Mouse (Mus musculus) cerebellum, adult 2 months (tissue): ENCODE measurements around the gene Ctcf. TPM values are rescaled to one million over a fixed set of nuclear protein-coding genes. Genes with fewer than 3 reads are reported as not detected.
A peak's percentile ranks its signal among the peaks of the same experiment; 100 is the strongest.

Source experiments
- DNase-seq, 2 experiments: peaks; one replicate each; pipeline ENCODE4 v3.0.0; 2021
- H3K27ac ChIP-seq: fragments of 200-500 bp; 2 replicates; pipeline ENCODE4 v1.5.1; 2012; ENCODE audit warnings: low read length, control low read depth, inconsistent platforms; ENCODE audit not compliant: insufficient read depth
- H3K27me3 ChIP-seq: fragments of 200-500 bp; 2 replicates; pipeline ENCODE4 v1.6.1; 2012; ENCODE audit warnings: inconsistent platforms, mild to moderate bottlenecking, low read length, moderate library complexity; ENCODE audit not compliant: control insufficient read depth, insufficient read depth
- H3K4me1 ChIP-seq: fragments of 200-500 bp; 2 replicates; pipeline ENCODE4 v1.6.1; 2011; ENCODE audit warnings: low read length; ENCODE audit not compliant: control insufficient read depth, insufficient read depth
- H3K4me3 ChIP-seq: fragments of 200-500 bp; replicated peaks from 2 replicates; pipeline ENCODE3; 2011; ENCODE audit warnings: mild to moderate bottlenecking, low read depth, low read length, control low read depth; ENCODE audit not compliant: insufficient read depth
- CTCF ChIP-seq: fragments of 200-500 bp; IDR thresholded peaks from 2 replicates; pipeline ENCODE4 v1.5.1; 2011; ENCODE audit warnings: low read depth, mild to moderate bottlenecking, control low read depth, low read length, moderate library complexity, borderline replicate concordance; ENCODE audit not compliant: insufficient read depth
- POLR2A ChIP-seq: fragments of 200-500 bp; IDR thresholded peaks from 2 replicates; pipeline ENCODE4 v1.6.1; 2011; ENCODE audit warnings: low read length, control low read depth, borderline replicate concordance; ENCODE audit not compliant: insufficient read depth
- whole genome bisulfite sequencing: fragments of 180-500 bp; shearing (Covaris S2); methylation state at CpG from one replicate; pipeline ENCODE4 v1.1.7; 2018; 5-methylcytosine and 5-hydroxymethylcytosine counted together
- polyA plus RNA-seq: library from polyadenylated mRNA; depleted of rRNA; stranded (reverse); fragments of >200 nt; gene quantifications from 2 replicates; pipeline ENCODE4 v1.2.3, GENCODE M21; 2012

The Ctcf gene
- polyA plus RNA-seq, 1 experiment, result 41.6 TPM

DNA sequence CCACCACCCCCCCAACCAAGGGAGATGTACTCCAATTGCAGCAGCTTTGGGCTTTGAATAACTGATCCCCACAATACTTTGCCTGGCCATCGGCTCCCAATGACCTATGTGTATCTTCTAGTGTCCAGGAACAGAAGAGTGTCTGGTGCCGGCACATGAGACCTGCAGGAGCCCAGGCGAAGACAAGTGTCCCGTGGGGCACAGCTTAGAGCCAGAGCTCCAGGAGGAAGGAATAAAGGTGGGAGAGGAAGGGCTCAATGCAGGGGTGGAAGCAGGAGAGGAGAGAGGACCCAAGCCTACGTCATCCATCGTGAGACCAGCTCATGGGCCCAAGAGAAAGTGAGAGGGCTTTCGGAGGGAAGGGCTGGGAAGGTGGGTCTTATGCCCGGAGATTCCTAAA is 72.3 kb downstream of the Ctcf start:
- H3K27ac ChIP-seq, result no peak overlapping the region
- peaks cover 28% of the 10 kb centered on the region for H3K4me1 ChIP-seq
- no peak for DNase-seq
- TF ChIP-seq POLR2A, result no peak
- no peak for TF ChIP-seq CTCF
- no peak overlapping the region for H3K4me3 ChIP-seq
- no peaks in the 10 kb centered on the region for H3K27me3 ChIP-seq
- WGBS, result 94% methylated on average over 8 of the region's 8 CpGs

DNA sequence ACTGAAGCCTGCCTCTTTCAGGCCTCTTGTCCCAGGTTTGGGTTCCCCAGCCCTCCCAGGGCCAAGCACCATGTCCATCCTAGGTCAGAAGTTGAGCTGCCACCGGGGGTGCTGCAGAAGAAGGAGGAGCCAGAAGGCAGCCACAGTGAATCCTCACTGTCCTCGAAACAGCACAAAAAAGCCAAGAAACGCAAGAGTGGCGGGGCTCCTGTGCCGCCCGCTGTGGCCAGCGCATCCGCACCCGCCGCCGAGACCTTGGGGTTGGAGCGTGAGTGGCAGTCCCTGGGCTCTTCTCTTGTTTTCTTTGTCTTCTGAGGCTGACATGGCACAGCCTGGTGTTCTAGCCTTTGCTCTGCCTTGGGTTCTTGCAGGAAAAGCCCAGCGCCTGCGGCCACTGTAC is 72.9 kb downstream of the Ctcf start:
- H3K27ac ChIP-seq, result no peak overlapping the region
- peaks cover 22% of the 10 kb centered on the region for H3K4me1 ChIP-seq
- H3K4me3 ChIP-seq, result no peak overlapping the region
- WGBS, result 76% methylated on average over 14 of the region's 14 CpGs
- TF ChIP-seq POLR2A (no peak), CTCF (no peak)
- no peaks in the 10 kb centered on the region for H3K27me3 ChIP-seq
- DNase-seq, result no peak

DNA sequence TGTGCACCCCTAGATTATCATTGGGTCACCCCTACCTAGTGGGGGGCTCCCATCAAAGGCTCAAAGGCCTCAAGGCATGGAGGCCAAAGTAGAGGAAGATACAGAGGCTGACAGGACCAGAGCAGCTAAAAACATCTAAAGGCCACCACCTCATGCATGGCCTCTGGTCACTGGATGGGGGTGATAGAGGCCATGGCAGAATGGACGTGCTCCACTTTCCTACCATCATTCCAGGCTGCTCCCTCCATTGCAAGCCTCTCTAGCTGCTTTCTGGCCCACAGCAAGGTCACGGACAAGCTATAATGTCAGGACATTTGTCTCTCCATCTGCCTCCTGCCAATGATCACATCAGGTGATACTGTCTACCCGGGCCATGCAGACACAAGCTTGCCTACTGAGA is 75.9 kb downstream of the Ctcf start:
- WGBS, result 73% methylated on average over 3 of the region's 3 CpGs
- TF ChIP-seq CTCF, result no peak
- TF ChIP-seq POLR2A, result no peak

DNA sequence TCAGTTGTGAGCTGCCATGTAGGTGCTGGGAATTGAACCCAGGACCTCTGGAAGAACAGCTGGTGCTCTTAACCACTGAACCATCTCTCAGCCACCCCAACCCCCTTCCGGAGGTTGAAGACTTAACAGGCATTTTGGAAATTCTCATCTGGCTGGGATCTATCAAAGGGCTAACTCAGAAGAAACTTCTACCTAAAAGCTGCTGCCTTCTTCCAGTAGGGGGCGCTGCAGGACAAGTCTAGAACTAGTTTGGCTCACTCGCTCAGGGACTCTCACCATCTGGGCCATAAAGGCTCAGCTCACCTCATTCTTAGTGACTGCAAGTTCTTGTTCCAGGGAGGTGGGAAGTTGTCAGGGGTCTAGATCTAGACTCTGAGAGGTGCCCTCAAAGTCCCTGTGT is 77.8 kb downstream of the Ctcf start:
- no peaks in the 10 kb centered on the region for H3K4me1 ChIP-seq
- 4% methylated on average over 3 of the region's 3 CpGs for WGBS
- DNase-seq, result peak; percentile 83 to 90
- no peak for TF ChIP-seq POLR2A
- peak; percentile 90 for TF ChIP-seq CTCF
- H3K27me3 ChIP-seq, result no peaks in the 10 kb centered on the region
- H3K27ac ChIP-seq, result no peak overlapping the region
- H3K4me3 ChIP-seq, result no peak overlapping the region

More for the DNA sequence above, 75.9 kb downstream of the Ctcf start:
- Histone ChIP-seq H3K27ac (no peak overlapping the region), H3K27me3 (no peaks in the 10 kb centered on the region), H3K4me1 (peaks cover 6% of the 10 kb centered on the region), H3K4me3 (no peak overlapping the region)
- no peak for DNase-seq

DNA sequence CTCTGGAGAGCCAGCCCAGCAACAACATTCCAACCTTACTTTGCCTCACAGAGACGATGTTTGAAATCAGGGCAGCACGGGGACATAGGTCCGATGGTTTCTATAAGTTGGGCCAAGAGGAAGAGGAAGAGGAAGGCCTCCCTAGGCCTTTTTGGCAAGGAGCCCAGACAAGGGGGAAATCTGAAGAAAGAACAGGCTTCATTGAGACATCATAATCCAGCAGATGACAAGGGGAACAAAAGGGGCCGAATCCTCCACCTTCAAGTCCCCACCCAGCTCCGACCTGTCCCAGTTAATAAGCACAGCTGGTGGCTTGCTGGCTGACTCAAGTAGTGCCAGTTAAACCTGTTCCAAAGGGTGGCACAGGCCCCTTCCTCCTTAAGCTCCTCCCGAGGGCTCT is 78.7 kb downstream of the Ctcf start:
- DNase-seq, result no peak
- no peak overlapping the region for H3K4me3 ChIP-seq
- H3K27ac ChIP-seq, result no peak overlapping the region
- TF ChIP-seq POLR2A (no peak), CTCF (no peak)
- 36% methylated on average over 6 of the region's 6 CpGs for WGBS
- H3K4me1 ChIP-seq, result no peaks in the 10 kb centered on the region
- no peaks in the 10 kb centered on the region for H3K27me3 ChIP-seq

DNA sequence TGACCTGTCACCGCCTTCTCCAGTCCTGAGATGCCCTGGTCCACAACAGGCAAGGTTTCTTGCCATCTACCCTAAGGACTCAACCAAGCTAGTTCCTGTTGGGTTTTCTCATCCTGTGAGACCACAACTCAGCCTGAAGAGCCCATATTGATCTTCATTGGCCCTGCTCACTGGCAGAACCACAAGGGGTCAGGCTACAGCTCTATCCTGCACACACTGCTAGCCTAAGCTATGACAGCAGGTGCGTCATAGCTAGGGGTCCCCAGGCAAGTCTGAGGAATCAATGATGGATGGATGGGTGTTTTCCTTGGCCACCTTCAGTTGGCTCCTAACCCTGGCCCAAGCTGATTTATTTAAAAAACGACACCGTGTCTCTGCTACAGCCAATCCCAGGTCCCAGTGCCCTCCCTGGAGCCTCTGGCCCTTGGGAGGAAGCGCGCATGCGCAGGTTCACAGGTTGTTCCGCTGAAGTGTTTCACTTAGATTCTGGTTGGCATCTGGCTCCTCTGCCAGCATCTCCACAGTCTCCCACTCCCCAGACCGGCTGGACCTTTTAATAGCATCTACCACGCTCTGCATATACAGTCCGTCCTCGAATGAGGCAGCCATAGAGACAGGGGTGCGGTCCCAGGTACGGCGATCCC is 80.1 kb downstream of the Ctcf start:
- Histone ChIP-seq H3K4me1 (no peaks in the 10 kb centered on the region), H3K27ac (no peak overlapping the region), H3K27me3 (no peaks in the 10 kb centered on the region), H3K4me3 (no peak overlapping the region)
- 93% methylated on average over 15 of the region's 15 CpGs for WGBS
- TF ChIP-seq POLR2A, result no peak
- no peak for TF ChIP-seq CTCF
- DNase-seq, result no peak

DNA sequence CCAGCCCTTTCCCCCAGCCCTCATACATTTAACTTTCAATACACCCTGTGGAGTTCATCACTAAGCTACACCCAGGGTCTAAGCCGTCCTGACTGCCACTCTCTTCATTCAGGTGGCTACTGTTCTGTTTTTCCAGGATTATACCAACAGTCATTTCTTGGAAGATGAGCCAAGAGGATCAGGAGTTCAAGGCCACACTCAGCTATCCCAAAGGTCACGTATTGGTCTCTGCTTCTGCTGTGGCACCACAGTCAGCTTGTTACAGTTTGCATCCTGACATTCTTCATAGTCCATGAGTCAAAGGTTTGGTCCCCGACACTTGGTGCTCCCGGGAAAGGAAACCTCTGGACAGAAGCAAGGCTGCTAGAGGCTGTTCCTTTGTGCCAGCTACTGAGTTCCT is 83.3 kb downstream of the Ctcf start:
- Histone ChIP-seq H3K4me1 (no peaks in the 10 kb centered on the region), H3K27ac (no peak overlapping the region), H3K27me3 (no peaks in the 10 kb centered on the region), H3K4me3 (no peak overlapping the region)
- 81% methylated on average over 4 of the region's 4 CpGs for WGBS
- DNase-seq, result no peak
- TF ChIP-seq CTCF, result no peak
- no peak for TF ChIP-seq POLR2A

DNA sequence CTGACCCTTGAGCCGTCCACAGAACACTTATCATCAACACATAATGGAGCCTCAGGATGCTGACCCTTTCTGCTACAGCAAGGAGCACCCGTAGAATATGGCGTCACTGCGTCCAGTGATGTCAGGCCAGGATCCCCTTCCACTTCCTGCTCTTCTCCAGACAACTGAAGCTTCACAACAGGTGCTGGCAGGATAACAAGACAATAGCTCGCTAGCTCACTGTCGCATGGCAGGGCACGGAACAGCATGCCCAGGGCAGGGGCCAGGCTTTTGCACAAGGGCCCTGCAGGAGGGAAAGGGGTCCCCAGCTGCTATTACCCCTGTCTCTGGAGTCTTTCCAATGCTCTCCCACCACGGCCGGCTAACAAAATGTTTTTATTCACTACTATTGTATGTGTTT is 86.5 kb downstream of the Ctcf start:
- Histone ChIP-seq H3K4me3 (no peak overlapping the region), H3K27ac (no peak overlapping the region), H3K27me3 (no peaks in the 10 kb centered on the region), H3K4me1 (no peaks in the 10 kb centered on the region)
- 42% methylated on average over 9 of the region's 9 CpGs for WGBS
- TF ChIP-seq CTCF, result no peak
- DNase-seq, result no peak
